In the genomic region with DNA sequence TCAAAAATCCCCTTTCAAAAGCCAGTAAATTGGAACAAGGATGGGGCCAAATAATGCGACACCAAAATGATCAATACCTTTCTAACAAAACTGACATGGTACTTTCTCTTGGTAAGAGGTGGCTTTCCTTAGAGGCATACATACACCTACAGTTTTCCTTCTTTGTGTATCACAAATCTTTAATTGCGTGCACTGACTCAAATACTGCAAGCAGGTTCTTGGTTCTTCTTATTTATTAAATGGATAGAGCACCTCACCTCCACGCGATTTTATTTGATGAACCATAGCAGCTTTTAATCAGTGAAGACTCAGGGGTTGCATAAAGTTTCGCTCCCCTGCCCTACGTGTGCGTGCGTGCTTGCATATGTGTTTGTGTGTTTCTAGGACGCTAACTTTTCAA, we compare ENCODE assay signal across 8 mouse cellular contexts. TPM values are rescaled to one million over a fixed set of nuclear protein-coding genes. Genes with fewer than 3 reads are reported as not detected.
DNase-seq lines count a peak whose midpoint lies in the region; ATAC-seq and TF ChIP-seq lines count a peak whose summit lies in the region.

No protein-coding gene starts in this region.

- WGBS in heart, adult 2 months = 15% methylated on average over 9 of the region's 9 CpGs
- WGBS in lung, postnatal 0 days = 3% methylated on average over 9 of the region's 9 CpGs
- 2% methylated on average over 9 of the region's 9 CpGs for WGBS in limb, embryonic 13.5 days
- 5% methylated on average over 9 of the region's 9 CpGs for WGBS in stomach, embryonic 14.5 days

- no peak for TF ChIP-seq EP300 in heart, adult 2 months (IDR thresholded peaks at IDR 0.05; ENCODE audit: insufficient read depth, low read depth, low read length)
- TF ChIP-seq EP300 in lung, postnatal 0 days (IDR thresholded peaks at IDR 0.05) = no peak

- no peak for ATAC-seq in lung, postnatal 0 days
- no peak for ATAC-seq in limb, embryonic 13.5 days (ENCODE audit: low FRiP score, low read depth)
- ATAC-seq in stomach, embryonic 14.5 days (ENCODE audit: insufficient number of reproducible peaks, insufficient read depth, low FRiP score, low read depth) = no peak

- H3K9ac ChIP-seq in heart, adult 2 months (ENCODE audit: low read depth, low read length) = no peak overlapping the region
- no peak overlapping the region for H3K9ac ChIP-seq in lung, postnatal 0 days (replicated peaks; ENCODE audit: low read depth)
- H3K9ac ChIP-seq in limb, embryonic 13.5 days = no peak overlapping the region
- H3K9ac ChIP-seq in stomach, embryonic 14.5 days (replicated peaks; ENCODE audit: low read depth, low read length) = no peak overlapping the region

- no peak for DNase-seq in heart, adult 2 months
- no peak for DNase-seq in heart, adult 9 months (ENCODE audit: low spot score in 2 of 2)
- no peak for DNase-seq in lung, postnatal 0 days (ENCODE audit: low spot score)
- no peak for DNase-seq in lung, postnatal 4 days
- no peak for DNase-seq in adrenal gland, postnatal 25 days
- no peak for DNase-seq in adrenal gland, adult 2 months

- intact Hi-C loops in heart, adult 2 months (cut with DNase I) = loop anchor here (1.0 to 10.0 kb wide), 6 partner anchors 10 to 658 kb away; a partner anchor contains a TSS

- no peak overlapping the region for H3K27ac ChIP-seq in heart, adult 2 months
- H3K27ac ChIP-seq in lung, postnatal 0 days (ENCODE audit: low read length) = no peak overlapping the region
- no peak overlapping the region for H3K27ac ChIP-seq in limb, embryonic 13.5 days
- H3K27ac ChIP-seq in stomach, embryonic 14.5 days (ENCODE audit: low read length) = no peak overlapping the region

- peaks cover 25% of the 10 kb centered on the region for H3K27me3 ChIP-seq in heart, adult 2 months (ENCODE audit: control insufficient read depth, insufficient read depth, low read length)
- H3K27me3 ChIP-seq in lung, postnatal 0 days (replicated peaks; ENCODE audit: insufficient read depth, low read length) = peaks cover 54% of the 10 kb centered on the region
- peaks cover 84% of the 10 kb centered on the region for H3K27me3 ChIP-seq in limb, embryonic 13.5 days
- peaks cover 23% of the 10 kb centered on the region for H3K27me3 ChIP-seq in stomach, embryonic 14.5 days (ENCODE audit: control insufficient read depth, insufficient read depth, low read length)

- no peaks in the 10 kb centered on the region for H3K79me2 ChIP-seq in heart, adult 2 months (replicated peaks; ENCODE audit: control insufficient read depth, insufficient read depth, low read length)

- peak overlapping the region; percentile 58; the same call in 1 of the 2 replicates for H3K4me3 ChIP-seq in heart, adult 2 months
- H3K4me3 ChIP-seq in lung, postnatal 0 days (ENCODE audit: low read depth, low read length) = peak overlapping the region; percentile 46; the same call in 1 of the 2 replicates
- H3K4me3 ChIP-seq in limb, embryonic 13.5 days = peak overlapping the region; percentile 50; the same call in 1 of the 2 replicates
- H3K4me3 ChIP-seq in stomach, embryonic 14.5 days (ENCODE audit: low read depth, low read length) = peak overlapping the region; percentile 42; the same call in 1 of the 2 replicates

- TF ChIP-seq CTCF in heart, adult 2 months (IDR thresholded peaks at IDR 0.05) = no peak
- TF ChIP-seq CTCF in lung, postnatal 0 days (IDR thresholded peaks at IDR 0.05) = no peak

- peaks cover 4% of the 10 kb centered on the region; the same call in 1 of the 2 replicates for H3K4me1 ChIP-seq in heart, adult 2 months (ENCODE audit: control insufficient read depth, insufficient read depth, low read length)
- H3K4me1 ChIP-seq in lung, postnatal 0 days (ENCODE audit: insufficient read depth, low read depth, low read length) = peaks cover 17% of the 10 kb centered on the region
- H3K4me1 ChIP-seq in limb, embryonic 13.5 days = peaks cover 22% of the 10 kb centered on the region
- peaks cover 19% of the 10 kb centered on the region; the same call in 1 of the 2 replicates for H3K4me1 ChIP-seq in stomach, embryonic 14.5 days (ENCODE audit: control insufficient read depth, insufficient read depth, low read length)

- TF ChIP-seq POLR2A in heart, adult 2 months (IDR thresholded peaks at IDR 0.05; ENCODE audit: insufficient read depth, low read depth, low read length) = no peak

- 0 out of 2 replicates have a peak overlapping the region, but pooled peaks have one; percentile 77 for H3K4me2 ChIP-seq in lung, postnatal 0 days (replicated peaks; ENCODE audit: low read depth, low read length)
- H3K4me2 ChIP-seq in limb, embryonic 13.5 days (replicated peaks) = peak overlapping the region; percentile 77
- H3K4me2 ChIP-seq in stomach, embryonic 14.5 days (replicated peaks; ENCODE audit: low read depth, low read length) = peak overlapping the region; percentile 80; the same call in 1 of the 2 replicates

- H3K36me3 ChIP-seq in heart, adult 2 months (ENCODE audit: control insufficient read depth, insufficient read depth, low read length) = no peaks in the 10 kb centered on the region
- no peaks in the 10 kb centered on the region for H3K36me3 ChIP-seq in lung, postnatal 0 days (ENCODE audit: insufficient read depth, low read length)
- H3K36me3 ChIP-seq in limb, embryonic 13.5 days = no peaks in the 10 kb centered on the region
- H3K36me3 ChIP-seq in stomach, embryonic 14.5 days (ENCODE audit: control insufficient read depth, insufficient read depth, low read length) = no peaks in the 10 kb centered on the region

- no peaks in the 10 kb centered on the region for H3K9me3 ChIP-seq in lung, postnatal 0 days (ENCODE audit: low read length)
- H3K9me3 ChIP-seq in limb, embryonic 13.5 days = no peaks in the 10 kb centered on the region
- H3K9me3 ChIP-seq in stomach, embryonic 14.5 days (ENCODE audit: control insufficient read depth, low read depth, low read length) = no peaks in the 10 kb centered on the region

RNA-seq across cellular contexts. Expression of a gene that starts 3.1 kb away (rescaled TPM):
- total RNA-seq in heart, adult 2 months (2021) = under 1 TPM; 0.26 to 0.36 TPM
- 0.20 and 0.32 TPM in 2 replicates for polyA plus RNA-seq in heart, adult 2 months (2012; rRNA removed)
- 0.07 and 0.42 TPM in 2 replicates for polyA plus RNA-seq in lung, postnatal 0 days (2015; fragmentation: Nextera tagmentation; extraction: Ambion mirVana)
- 0.13 TPM in 1 of 2 replicates, not detected in the other for polyA plus RNA-seq in limb, embryonic 13.5 days (2015; fragmentation: Nextera tagmentation; extraction: Ambion mirVana)
- 0.29 and 0.53 TPM in 2 replicates for polyA plus RNA-seq in stomach, embryonic 14.5 days (2014; fragmentation: Nextera tagmentation; extraction: Ambion mirVana)
- 0.67 TPM in 1 of 2 replicates, not detected in the other for total RNA-seq in adrenal gland, postnatal 25 days (2021)
- under 1 TPM; 0.10 to 0.29 TPM for total RNA-seq in adrenal gland, adult 2 months (2021)
- polyA plus RNA-seq in adrenal gland, adult 2 months (2012; rRNA removed) = 1.9 TPM in 1 of 2 replicates, not detected in the other

RNA-seq across cellular contexts. Expression of a gene that starts 13.9 kb away (rescaled TPM):
- total RNA-seq in heart, adult 2 months (2021) = 10 to 100 TPM; 59.2 to 70.6 TPM
- polyA plus RNA-seq in heart, adult 2 months (2012; rRNA removed) = 22.3 and 54.4 TPM in 2 replicates
- 13.2 and 15.2 TPM in 2 replicates for polyA plus RNA-seq in lung, postnatal 0 days (2015; fragmentation: Nextera tagmentation; extraction: Ambion mirVana)
- 23.3 and 23.7 TPM in 2 replicates for polyA plus RNA-seq in limb, embryonic 13.5 days (2015; fragmentation: Nextera tagmentation; extraction: Ambion mirVana)
- 32.4 and 34.0 TPM in 2 replicates for polyA plus RNA-seq in stomach, embryonic 14.5 days (2014; fragmentation: Nextera tagmentation; extraction: Ambion mirVana)
- total RNA-seq in adrenal gland, postnatal 25 days (2021) = 54.6 and 57.5 TPM in 2 replicates
- total RNA-seq in adrenal gland, adult 2 months (2021) = 10 to 100 TPM; 63.2 to 86.4 TPM
- polyA plus RNA-seq in adrenal gland, adult 2 months (2012; rRNA removed) = 7.8 and 11.8 TPM in 2 replicates

RNA-seq across cellular contexts. Expression of a gene that starts 18.6 kb away (rescaled TPM):
- total RNA-seq in heart, adult 2 months (2021) = 100 to 1,000 TPM in 1 of 2 experiments, 10 to 100 TPM in 1; 95.0 to 102 TPM
- 53.1 and 87.5 TPM in 2 replicates for polyA plus RNA-seq in heart, adult 2 months (2012; rRNA removed)
- polyA plus RNA-seq in lung, postnatal 0 days (2015; fragmentation: Nextera tagmentation; extraction: Ambion mirVana) = 175 and 184 TPM in 2 replicates
- 243 and 250 TPM in 2 replicates for polyA plus RNA-seq in limb, embryonic 13.5 days (2015; fragmentation: Nextera tagmentation; extraction: Ambion mirVana)
- 215 and 223 TPM in 2 replicates for polyA plus RNA-seq in stomach, embryonic 14.5 days (2014; fragmentation: Nextera tagmentation; extraction: Ambion mirVana)
- 112 and 116 TPM in 2 replicates for total RNA-seq in adrenal gland, postnatal 25 days (2021)
- total RNA-seq in adrenal gland, adult 2 months (2021) = 100 to 1,000 TPM; 111 to 133 TPM
- 123 and 169 TPM in 2 replicates for polyA plus RNA-seq in adrenal gland, adult 2 months (2012; rRNA removed)
